Mouse (Mus musculus) right cerebral cortex, postnatal 10 days (tissue): Measurements from ENCODE around the gene Gabrd.

Source experiments
- DNase-seq, 2 experiments: peaks; one replicate each; pipeline ENCODE4 v3.0.0; 2021; ENCODE audit warnings: low spot score in 2 of 2

Gabrd gene

DNA sequence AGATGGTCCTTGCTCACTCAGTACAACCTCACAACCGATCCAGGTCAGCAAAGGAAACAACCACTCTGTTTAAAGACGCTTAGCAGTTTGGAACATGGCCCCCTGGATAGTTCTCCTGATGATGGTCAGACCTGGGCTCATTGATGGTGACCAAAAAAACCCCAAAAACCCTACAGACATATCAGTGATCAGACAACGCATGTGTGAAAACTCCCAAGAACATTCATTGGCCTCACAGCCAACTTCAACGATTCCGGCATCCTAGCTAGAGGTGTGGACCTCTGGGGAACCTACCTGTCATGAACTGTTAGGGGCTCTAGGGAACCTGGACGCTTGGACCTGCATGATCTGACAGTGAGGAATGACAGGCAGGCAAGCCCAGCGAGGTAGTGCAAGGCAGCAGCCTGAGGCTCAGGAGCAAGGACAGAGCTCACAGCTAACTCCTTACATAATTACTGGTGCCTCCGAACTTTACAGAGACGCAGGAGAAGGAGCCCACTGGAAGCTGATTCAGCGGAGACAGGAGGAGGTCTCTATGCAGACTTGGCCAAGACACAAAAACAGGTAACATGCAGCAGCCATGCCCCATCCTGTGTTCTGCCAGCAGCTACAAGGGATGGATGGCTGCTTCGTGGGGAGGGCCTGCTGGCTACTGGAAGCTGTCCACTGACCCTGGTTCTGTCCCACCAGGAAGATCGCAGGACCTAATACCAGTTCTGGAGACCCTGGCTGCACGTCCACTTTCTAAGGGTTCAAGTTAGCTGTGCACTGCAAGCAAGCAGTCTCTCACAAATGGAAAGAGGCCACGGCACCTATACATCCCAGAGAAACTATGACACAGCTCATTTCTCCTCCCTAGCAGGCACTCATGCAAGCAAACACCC is 54.3 kb downstream of the Gabrd start:
- peak in 1 of 2 experiments; percentile 42 for DNase-seq

DNA sequence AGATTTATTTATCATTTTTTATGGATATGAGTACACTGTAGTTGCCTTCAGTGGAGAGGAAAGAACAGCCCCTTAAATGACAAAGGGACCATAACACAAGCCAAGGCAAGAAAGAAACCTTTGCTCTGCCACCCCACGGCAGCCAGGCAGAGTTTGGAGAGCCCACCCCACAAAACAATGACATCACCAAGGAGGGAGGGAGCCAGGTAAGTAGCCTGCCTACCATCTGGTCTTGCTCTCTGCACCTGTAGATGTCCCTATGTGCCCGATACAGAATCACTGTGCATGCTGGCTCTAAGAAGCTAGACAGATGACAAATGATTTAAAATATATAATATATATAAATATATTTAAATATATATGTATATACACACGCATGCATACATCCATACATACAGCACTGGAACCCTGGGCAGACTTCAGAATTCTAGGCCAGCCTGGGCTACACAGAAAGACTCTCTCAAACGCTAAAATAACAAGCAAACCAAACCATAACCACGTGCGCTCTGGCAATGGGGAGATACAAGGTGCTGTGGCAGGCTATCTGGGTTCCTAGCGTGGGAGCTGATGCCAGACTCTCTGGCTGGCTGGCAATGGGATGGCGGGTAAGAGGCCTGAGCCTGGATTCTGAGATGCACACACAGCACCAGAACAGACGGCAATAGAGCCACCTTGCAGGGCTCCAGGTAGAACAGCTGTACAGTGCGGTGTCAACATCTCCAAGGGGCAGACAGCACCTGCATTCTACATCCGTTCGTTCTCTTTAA is 61.4 kb downstream of the Gabrd start:
- no peak for DNase-seq
